Mouse (Mus musculus) MEL (cell line): ENCODE data around the gene Cyp51. TPM values are rescaled to one million over a fixed set of nuclear protein-coding genes. Genes with fewer than 3 reads are reported as not detected.
A peak's percentile ranks its signal among the peaks of the same experiment; 100 is the strongest.

Source experiments
- DNase-seq: peaks from one replicate; pipeline ENCODE4 v3.0.0; 2011; ENCODE audit warnings: low read depth, low spot score
- H3K27ac ChIP-seq: 2 replicates; pipeline ENCODE4 v1.5.1; 2012; ENCODE audit warnings: low read depth, mild to moderate bottlenecking, control low read depth, low read length, moderate library complexity; ENCODE audit not compliant: control insufficient read depth
- H3K27me3 ChIP-seq, 2 experiments: fragments of 150-350 bp in 1 of 2; sonication (generic) in 1 of 2; 2 replicates each; pipeline ENCODE4 v1.6.1; 2012; ENCODE audit warnings: low read length in 2 of 2, mild to moderate bottlenecking in 2 of 2, improper control_type of control experiment in 1 of 2, moderate library complexity in 1 of 2; ENCODE audit not compliant: insufficient read depth in 2 of 2, control insufficient read depth in 1 of 2
- H3K36me3 ChIP-seq, 2 experiments: 2 replicates each; pipeline ENCODE4 v1.6.1; 2012 to 2014; ENCODE audit warnings: low read length in 2 of 2, improper control_type of control experiment in 1 of 2, inconsistent platforms in 1 of 2, mild to moderate bottlenecking in 1 of 2; ENCODE audit not compliant: insufficient read depth in 2 of 2, control insufficient read depth in 1 of 2
- H3K4me1 ChIP-seq, 2 experiments: fragments of 150-350 bp in 1 of 2; sonication (generic) in 1 of 2; 2 replicates each; pipeline ENCODE4 v1.6.1; 2012; ENCODE audit warnings: low read length in 2 of 2, improper control_type of control experiment in 1 of 2, mild to moderate bottlenecking in 1 of 2; ENCODE audit not compliant: insufficient read depth in 2 of 2, control insufficient read depth in 1 of 2
- H3K4me3 ChIP-seq, 2 experiments: fragments of 150-350 bp in 1 of 2; sonication (generic) in 1 of 2; 2 replicates each; pipeline ENCODE4 v1.5.1; 2012; ENCODE audit warnings: low read depth in 2 of 2, low read length in 2 of 2, mild to moderate bottlenecking in 2 of 2, moderate library complexity in 2 of 2, control low read depth in 1 of 2, improper control_type of control experiment in 1 of 2; ENCODE audit not compliant: control insufficient read depth in 1 of 2, insufficient read depth in 1 of 2
- H3K79me2 ChIP-seq: 2 replicates; pipeline ENCODE4 v1.6.1; 2012; ENCODE audit warnings: mild to moderate bottlenecking, low read length, moderate library complexity; ENCODE audit not compliant: control insufficient read depth, poor library complexity, insufficient read depth
- H3K9ac ChIP-seq: 2 replicates; pipeline ENCODE4 v1.6.1; 2012; ENCODE audit warnings: low read depth, mild to moderate bottlenecking, control low read depth, low read length, moderate library complexity; ENCODE audit not compliant: control insufficient read depth, poor library complexity, severe bottlenecking
- H3K9me3 ChIP-seq: fragments of 150-350 bp; sonication (generic); replicated peaks from 2 replicates; pipeline ENCODE4 v1.6.1; 2012; ENCODE audit warnings: mild to moderate bottlenecking, low read length, improper control_type of control experiment, moderate library complexity; ENCODE audit not compliant: insufficient read depth
- CHD2 ChIP-seq: IDR thresholded peaks from 2 replicates; pipeline ENCODE4 v1.6.1; 2011; ENCODE audit warnings: low read length, improper control_type of control experiment
- E2F4 ChIP-seq: IDR thresholded peaks from 2 replicates; pipeline ENCODE4 v1.6.1; 2011; ENCODE audit warnings: low read depth, low read length, improper control_type of control experiment, borderline replicate concordance
- ELF1 ChIP-seq: IDR thresholded peaks from 2 replicates; pipeline ENCODE4 v1.6.1; 2014; ENCODE audit warnings: low read depth, mild to moderate bottlenecking, inconsistent platforms, low read length, improper control_type of control experiment, moderate library complexity
- EP300 ChIP-seq, 2 experiments: IDR thresholded peaks; 2 replicates each; pipeline ENCODE4 v1.6.1; 2011; ENCODE audit warnings: improper control_type of control experiment in 2 of 2, low read length in 2 of 2, low read depth in 1 of 2, mild to moderate bottlenecking in 1 of 2
- GATA1 ChIP-seq: IDR thresholded peaks from 2 replicates; pipeline ENCODE4 v1.6.1; 2011; ENCODE audit warnings: low read depth, low read length, improper control_type of control experiment
- HCFC1 ChIP-seq: IDR thresholded peaks from 2 replicates; pipeline ENCODE4 v1.6.1; 2012; ENCODE audit warnings: low read depth, mild to moderate bottlenecking, inconsistent platforms, low read length, improper control_type of control experiment, moderate library complexity
- JUND ChIP-seq: IDR thresholded peaks from 2 replicates; pipeline ENCODE4 v1.6.1; 2011; ENCODE audit warnings: low read depth, mild to moderate bottlenecking, improper control_type of control experiment, low read length
- MXI1 ChIP-seq: IDR thresholded peaks from 2 replicates; pipeline ENCODE4 v1.6.1; 2011; ENCODE audit warnings: mild to moderate bottlenecking, low read depth, low read length, improper control_type of control experiment
- MYB ChIP-seq: IDR thresholded peaks from 2 replicates; pipeline ENCODE4 v1.6.1; 2011; ENCODE audit warnings: mild to moderate bottlenecking, low read depth, low read length, improper control_type of control experiment
- NRF1 ChIP-seq: IDR thresholded peaks from 2 replicates; pipeline ENCODE4 v1.6.1; 2014; ENCODE audit warnings: low read depth, mild to moderate bottlenecking, inconsistent platforms, low read length, improper control_type of control experiment, moderate library complexity; ENCODE audit not compliant: poor library complexity, insufficient read depth, severe bottlenecking
- POLR2A ChIP-seq, 2 experiments: IDR thresholded peaks; 2 replicates each; pipeline ENCODE4 v1.6.1; 2011 to 2012; ENCODE audit warnings: low read length in 2 of 2, mild to moderate bottlenecking in 2 of 2, control low read depth in 1 of 2, improper control_type of control experiment in 1 of 2, low read depth in 1 of 2, moderate library complexity in 1 of 2; ENCODE audit not compliant: control insufficient read depth in 1 of 2, insufficient read depth in 1 of 2, poor library complexity in 1 of 2
- SIN3A ChIP-seq: IDR thresholded peaks from 2 replicates; pipeline ENCODE4 v1.6.1; 2012; ENCODE audit warnings: low read length, improper control_type of control experiment, inconsistent platforms
- SMC3 ChIP-seq: IDR thresholded peaks from 2 replicates; pipeline ENCODE4 v1.6.1; 2011; ENCODE audit warnings: low read depth, low read length, improper control_type of control experiment
- TBP ChIP-seq: IDR thresholded peaks from 2 replicates; pipeline ENCODE4 v1.8.0; 2011; ENCODE audit warnings: low read depth, low read length, improper control_type of control experiment
- TCF12 ChIP-seq: IDR thresholded peaks from 2 replicates; pipeline ENCODE4 v1.6.1; 2014; ENCODE audit warnings: low read depth, mild to moderate bottlenecking, inconsistent platforms, low read length, improper control_type of control experiment, moderate library complexity
- UBTF ChIP-seq: IDR thresholded peaks from 2 replicates; pipeline ENCODE4 v1.6.1; 2012; ENCODE audit warnings: low read depth, mild to moderate bottlenecking, inconsistent platforms, low read length, improper control_type of control experiment, moderate library complexity, borderline replicate concordance; ENCODE audit not compliant: insufficient read depth
- USF1 ChIP-seq: IDR thresholded peaks from 2 replicates; pipeline ENCODE4 v1.6.1; 2014; ENCODE audit warnings: low read depth, mild to moderate bottlenecking, inconsistent platforms, low read length, improper control_type of control experiment, moderate library complexity
- USF2 ChIP-seq, 2 experiments: IDR thresholded peaks; 2 replicates each; pipeline ENCODE4 v1.6.1; 2011 to 2012; ENCODE audit warnings: improper control_type of control experiment in 2 of 2, low read length in 2 of 2, borderline replicate concordance in 1 of 2, inconsistent platforms in 1 of 2, low read depth in 1 of 2, mild to moderate bottlenecking in 1 of 2; ENCODE audit not compliant: insufficient read depth in 1 of 2
- polyA plus RNA-seq, 2 experiments: library from polyadenylated mRNA; stranded (reverse) in 1 of 2; unstranded in 1 of 2; fragments of >175 nt in 1 of 2; fragments of >200 nt in 1 of 2; gene quantifications; 2 replicates each; pipeline versions ENCODE4 v1.2.1 to v1.2.4; 2012; ENCODE audit warnings: low replicate concordance in 2 of 2, low read depth in 1 of 2; ENCODE audit not compliant: insufficient read length in 2 of 2, insufficient read depth in 1 of 2, missing spikeins in 1 of 2
- total RNA-seq: library from RNA; depleted of rRNA; stranded (reverse); fragments of 300-350 nt; gene quantifications from 2 replicates; pipeline ENCODE4 v1.2.3, GENCODE M21; 2012

Gene Cyp51
- total and polyA plus RNA-seq, 3 experiments: 39.0 to 54.7 TPM; not detected in 1

GRCm38 (mm10) chr5:4060313-4060712 lies 44.2 kb downstream of the Cyp51 start:
- no peak for DNase-seq
- no peaks in the 10 kb centered on the region for H3K79me2 ChIP-seq
- H3K27ac ChIP-seq: no peak overlapping the region
- TF ChIP-seq MYB: no peak
- TF ChIP-seq E2F4: no peak
- no peak for TF ChIP-seq SIN3A
- no peak for TF ChIP-seq TBP
- no peak for TF ChIP-seq UBTF
- no peak for TF ChIP-seq CHD2
- TF ChIP-seq HCFC1: no peak
- no peak for TF ChIP-seq USF2 (IDR thresholded peaks at IDR 0.05; ENCODE audit: borderline replicate concordance in 1 of 2, insufficient read depth in 1 of 2, low read depth in 1 of 2, low read length in 2 of 2)
- H3K4me1 ChIP-seq: no peaks in the 10 kb centered on the region
- H3K27me3 ChIP-seq: no peaks in the 10 kb centered on the region
- no peak overlapping the region for H3K9ac ChIP-seq
- no peak overlapping the region for H3K4me3 ChIP-seq
- H3K36me3 ChIP-seq: no peaks in the 10 kb centered on the region; a peak in 2 of 4 replicates
- H3K9me3 ChIP-seq: no peaks in the 10 kb centered on the region

- TF ChIP-seq CHD2: no peak
- peak in 1 of 2 experiments; percentile 50; a peak in 1 of 4 replicates for TF ChIP-seq EP300 (IDR thresholded peaks at IDR 0.05; ENCODE audit: low read depth in 1 of 2, low read length in 2 of 2)
- 0 out of 2 replicates have a peak, but pooled peaks have one; percentile 15 for TF ChIP-seq GATA1
- peaks cover 0 to 6% of the 10 kb centered on the region in 2 experiments; a peak in 1 of 4 replicates for H3K4me1 ChIP-seq
- H3K79me2 ChIP-seq: no peaks in the 10 kb centered on the region
- no peak overlapping the region for H3K9ac ChIP-seq
- no peak overlapping the region for H3K27ac ChIP-seq
- no peak overlapping the region for H3K4me3 ChIP-seq
- H3K36me3 ChIP-seq: peaks cover 7 to 8% of the 10 kb centered on the region in 2 experiments
- no peaks in the 10 kb centered on the region for H3K27me3 ChIP-seq
- DNase-seq: peak; percentile 60
- no peaks in the 10 kb centered on the region for H3K9me3 ChIP-seq
These were observed 63.6 kb downstream of the Cyp51 start for GRCm38 (mm10) chr5:4040922-4041321.

- TF ChIP-seq ELF1: no peak
- no peak for TF ChIP-seq POLR2A (IDR thresholded peaks at IDR 0.05; ENCODE audit: control insufficient read depth in 1 of 2, insufficient read depth in 1 of 2, low read depth in 1 of 2, low read length in 2 of 2, poor library complexity in 1 of 2)
- no peak for TF ChIP-seq SMC3
- TF ChIP-seq USF1: no peak
- no peak for TF ChIP-seq JUND
- no peak for TF ChIP-seq TCF12
- no peak for TF ChIP-seq MXI1
- no peak for TF ChIP-seq MYB
- no peak for TF ChIP-seq NRF1
- no peaks in the 10 kb centered on the region for H3K9me3 ChIP-seq
- H3K27me3 ChIP-seq: no peaks in the 10 kb centered on the region
- H3K9ac ChIP-seq: no peak overlapping the region
- H3K27ac ChIP-seq: no peak overlapping the region
- H3K4me3 ChIP-seq: no peak overlapping the region
- H3K4me1 ChIP-seq: peaks cover 0 to 6% of the 10 kb centered on the region in 2 experiments; a peak in 1 of 4 replicates
- no peak for DNase-seq
- no peaks in the 10 kb centered on the region for H3K79me2 ChIP-seq
- H3K36me3 ChIP-seq: peaks cover 8% of the 10 kb centered on the region in 2 experiments
These were observed 64.2 kb downstream of the Cyp51 start for GRCm38 (mm10) chr5:4040372-4040771.
